Mouse (Mus musculus) testis, adult 2 months (tissue): Measurements from ENCODE around the gene Erg. TPM values are rescaled to one million over a fixed set of nuclear protein-coding genes. Genes with fewer than 3 reads are reported as not detected.

ENCODE experiments used
- H3K27ac ChIP-seq: fragments of 200-500 bp; 2 replicates; pipeline ENCODE4 v1.5.1; 2012; ENCODE audit warnings: low read depth, low read length; ENCODE audit not compliant: control insufficient read depth, insufficient read depth
- H3K27me3 ChIP-seq: fragments of 200-500 bp; 2 replicates; pipeline ENCODE4 v1.6.1; 2012; ENCODE audit warnings: mild to moderate bottlenecking, low read length, moderate library complexity; ENCODE audit not compliant: control insufficient read depth, insufficient read depth
- H3K36me3 ChIP-seq: fragments of 200-500 bp; 2 replicates; pipeline ENCODE4 v1.6.1; 2012; ENCODE audit warnings: mild to moderate bottlenecking, low read length; ENCODE audit not compliant: control insufficient read depth, insufficient read depth
- H3K4me1 ChIP-seq: fragments of 200-500 bp; 2 replicates; pipeline ENCODE4 v1.6.1; 2012; ENCODE audit warnings: low read length; ENCODE audit not compliant: control insufficient read depth, insufficient read depth
- H3K4me3 ChIP-seq: fragments of 200-500 bp; 2 replicates; pipeline ENCODE4 v1.5.1; 2012; ENCODE audit warnings: low read depth, mild to moderate bottlenecking, low read length, moderate library complexity, mixed read lengths; ENCODE audit not compliant: control insufficient read depth
- CTCF ChIP-seq: fragments of 200-500 bp; IDR thresholded peaks from 2 replicates; pipeline ENCODE4 v1.5.1; 2012; ENCODE audit warnings: low read depth, mild to moderate bottlenecking, inconsistent platforms, low read length, moderate library complexity; ENCODE audit not compliant: control insufficient read depth, insufficient read depth, insufficient replicate concordance
- POLR2A ChIP-seq: fragments of 200-500 bp; IDR thresholded peaks from 2 replicates; pipeline ENCODE4 v1.6.1; 2012; ENCODE audit warnings: low read depth, mild to moderate bottlenecking, inconsistent platforms, low read length, moderate library complexity; ENCODE audit not compliant: control insufficient read depth
- polyA plus RNA-seq: library from polyadenylated mRNA; depleted of rRNA; stranded (reverse); fragments of >200 nt; gene quantifications from 2 replicates; pipeline ENCODE4 v1.2.3, GENCODE M21; 2012

Erg gene
- polyA plus RNA-seq, 1 experiment: 2.0 TPM

- no peak for TF ChIP-seq CTCF
- no peak for TF ChIP-seq POLR2A
- no peaks in the 10 kb centered on the region for H3K4me1 ChIP-seq
- no peaks in the 10 kb centered on the region for H3K36me3 ChIP-seq
- no peak overlapping the region for H3K4me3 ChIP-seq
- H3K27ac ChIP-seq: no peak overlapping the region
- no peaks in the 10 kb centered on the region for H3K27me3 ChIP-seq
Observed at GRCm38 (mm10) chr16:95385299-95385973, 201.0 kb downstream of the Erg start.

- Histone ChIP-seq H3K4me3 (no peak overlapping the region), H3K27me3 (no peaks in the 10 kb centered on the region), H3K4me1 (no peaks in the 10 kb centered on the region), H3K36me3 (no peaks in the 10 kb centered on the region), H3K27ac (no peak overlapping the region)
- TF ChIP-seq CTCF (no peak), POLR2A (no peak)
Observed at GRCm38 (mm10) chr16:95384590-95385148, 201.7 kb downstream of the Erg start.

GRCm38 (mm10) chr16:95382251-95382650, 204.1 kb downstream of the Erg start:
- Histone ChIP-seq H3K27ac (no peak overlapping the region), H3K36me3 (no peaks in the 10 kb centered on the region), H3K27me3 (no peaks in the 10 kb centered on the region), H3K4me3 (no peak overlapping the region), H3K4me1 (no peaks in the 10 kb centered on the region)
- TF ChIP-seq POLR2A: no peak

- no peak overlapping the region for H3K4me3 ChIP-seq
- H3K36me3 ChIP-seq: no peaks in the 10 kb centered on the region
- no peak for TF ChIP-seq CTCF
- no peaks in the 10 kb centered on the region for H3K27me3 ChIP-seq
- H3K27ac ChIP-seq: no peak overlapping the region
- no peaks in the 10 kb centered on the region for H3K4me1 ChIP-seq
Observed at GRCm38 (mm10) chr16:95376834-95377233, 209.6 kb downstream of the Erg start.

GRCm38 (mm10) chr16:95376364-95376763, 210.0 kb downstream of the Erg start:
- H3K27ac ChIP-seq: no peak overlapping the region
- no peak for TF ChIP-seq CTCF
- TF ChIP-seq POLR2A: no peak
- no peaks in the 10 kb centered on the region for H3K36me3 ChIP-seq
- H3K4me1 ChIP-seq: no peaks in the 10 kb centered on the region
- H3K4me3 ChIP-seq: no peak overlapping the region
- H3K27me3 ChIP-seq: no peaks in the 10 kb centered on the region

- Histone ChIP-seq H3K27ac (no peak overlapping the region), H3K4me1 (no peaks in the 10 kb centered on the region), H3K27me3 (no peaks in the 10 kb centered on the region), H3K36me3 (no peaks in the 10 kb centered on the region), H3K4me3 (no peak overlapping the region)
- TF ChIP-seq CTCF (no peak), POLR2A (no peak)
Observed at GRCm38 (mm10) chr16:95374646-95375045, 211.7 kb downstream of the Erg start.

- Histone ChIP-seq H3K4me3 (no peak overlapping the region), H3K36me3 (no peaks in the 10 kb centered on the region), H3K27me3 (no peaks in the 10 kb centered on the region), H3K4me1 (no peaks in the 10 kb centered on the region), H3K27ac (no peak overlapping the region)
- TF ChIP-seq POLR2A (no peak), CTCF (no peak)
Observed at GRCm38 (mm10) chr16:95372960-95373359, 213.4 kb downstream of the Erg start.

- Histone ChIP-seq H3K4me3 (no peak overlapping the region), H3K27me3 (no peaks in the 10 kb centered on the region), H3K4me1 (no peaks in the 10 kb centered on the region), H3K27ac (no peak overlapping the region), H3K36me3 (no peaks in the 10 kb centered on the region)
- TF ChIP-seq POLR2A (no peak), CTCF (no peak)
Observed at GRCm38 (mm10) chr16:95371713-95372112, 214.7 kb downstream of the Erg start.
